Mouse (Mus musculus): ENCODE measurements around the gene Igf1r. TPM values are rescaled to one million over a fixed set of nuclear protein-coding genes. Genes with fewer than 3 reads are reported as not detected.
A peak's percentile ranks its signal among the peaks of the same experiment; 100 is the strongest.

The Igf1r gene
- polyA plus RNA-seq, 1 experiment from 2014 or later: 6.8 TPM

- peak overlapping the region; percentile 100 for H3K27ac ChIP-seq (replicated peaks)
- H3K9ac ChIP-seq (ENCODE audit: low read length): peak overlapping the region; percentile 95
- H3K36me3 ChIP-seq (ENCODE audit: control insufficient read depth, insufficient read depth, low read length): no peaks in the 10 kb centered on the region
- no peaks in the 10 kb centered on the region for H3K9me3 ChIP-seq (ENCODE audit: control insufficient read depth, low read length)
- peak; percentile 86 for DNase-seq (ENCODE audit: low spot score)
- H3K4me2 ChIP-seq (replicated peaks; ENCODE audit: low read depth): peak overlapping the region; percentile 93
- no peaks in the 10 kb centered on the region for H3K27me3 ChIP-seq (ENCODE audit: control insufficient read depth, insufficient read depth, low read length)
- TF ChIP-seq EP300 (optimal IDR thresholded peaks at IDR 0.05): no peak
- TF ChIP-seq CTCF (IDR thresholded peaks at IDR 0.05; ENCODE audit: low read depth): no peak
- no peaks in the 10 kb centered on the region; the same call in 1 of the 2 replicates for H3K4me1 ChIP-seq (replicated peaks; ENCODE audit: control insufficient read depth, insufficient read depth)
- ATAC-seq (ENCODE audit: low FRiP score, low TSS enrichment): peak; percentile 61
- 1% methylated on average over 66 of the region's 91 CpGs for WGBS
- H3K4me3 ChIP-seq (ENCODE audit: low read depth, low read length): peak overlapping the region; percentile 88
Observed at GRCm38 (mm10) chr7:67952036-67952681, 468 bp upstream of the Igf1r start.

- DNase-seq (ENCODE audit: low spot score) (peak; percentile 40), ATAC-seq (ENCODE audit: low FRiP score, low TSS enrichment) (no peak)
- Histone ChIP-seq H3K4me2 (replicated peaks; ENCODE audit: low read depth) (peak overlapping the region; percentile 93), H3K36me3 (ENCODE audit: control insufficient read depth, insufficient read depth, low read length) (no peaks in the 10 kb centered on the region), H3K27me3 (ENCODE audit: control insufficient read depth, insufficient read depth, low read length) (no peaks in the 10 kb centered on the region), H3K27ac (replicated peaks) (peak overlapping the region; percentile 100; the same call in 1 of the 2 replicates), H3K4me1 (replicated peaks; ENCODE audit: control insufficient read depth, insufficient read depth) (peaks cover 6% of the 10 kb centered on the region), H3K9me3 (ENCODE audit: control insufficient read depth, low read length) (no peaks in the 10 kb centered on the region), H3K4me3 (ENCODE audit: low read depth, low read length) (peak overlapping the region; percentile 88), H3K9ac (ENCODE audit: low read length) (peak overlapping the region; percentile 95)
- TF ChIP-seq CTCF (IDR thresholded peaks at IDR 0.05; ENCODE audit: low read depth) (no peak), EP300 (optimal IDR thresholded peaks at IDR 0.05) (no peak)
- WGBS: 1% methylated on average over 23 of the region's 23 CpGs
Observed at GRCm38 (mm10) chr7:67953764-67954242, 1.2 kb downstream of the Igf1r start.

DNA sequence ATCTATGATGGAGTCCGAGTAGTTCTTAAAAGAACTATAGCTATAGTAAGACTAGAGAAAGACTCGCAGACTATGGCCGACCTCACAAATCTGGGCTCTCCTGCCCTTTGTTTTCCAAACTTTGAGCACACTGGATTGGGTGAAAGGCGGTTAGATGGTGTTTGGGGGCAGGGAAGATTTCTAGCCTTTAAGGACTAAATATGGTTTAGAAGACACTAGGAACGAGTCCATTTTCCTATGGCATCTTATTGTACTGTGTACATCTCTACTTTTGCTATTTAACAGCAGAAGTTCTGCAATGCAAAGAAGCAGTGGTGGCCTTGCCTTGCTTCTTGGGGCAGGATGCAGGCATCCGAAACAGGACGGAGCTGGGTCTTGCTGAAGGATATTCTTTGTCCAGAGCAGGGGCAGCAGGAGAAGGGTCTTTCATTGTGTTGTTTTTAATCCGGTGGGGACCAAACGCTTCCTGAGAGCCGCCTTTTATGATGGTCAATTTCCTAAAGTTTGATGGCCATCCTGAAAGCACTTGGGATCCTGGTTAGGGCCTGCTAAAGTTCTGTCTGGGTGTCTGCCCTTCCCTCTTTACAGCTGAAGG is 2.1 kb downstream of the Igf1r start:
- DNase-seq (ENCODE audit: low spot score): no peak
- TF ChIP-seq CTCF (IDR thresholded peaks at IDR 0.05; ENCODE audit: low read depth): no peak
- no peak for TF ChIP-seq EP300 (optimal IDR thresholded peaks at IDR 0.05)
- Histone ChIP-seq H3K36me3 (ENCODE audit: control insufficient read depth, insufficient read depth, low read length) (no peaks in the 10 kb centered on the region), H3K27me3 (ENCODE audit: control insufficient read depth, insufficient read depth, low read length) (no peaks in the 10 kb centered on the region), H3K4me1 (replicated peaks; ENCODE audit: control insufficient read depth, insufficient read depth) (peaks cover 6% of the 10 kb centered on the region), H3K27ac (replicated peaks) (0 out of 2 replicates have a peak overlapping the region, but pooled peaks have one; percentile 41), H3K4me2 (replicated peaks; ENCODE audit: low read depth) (peak overlapping the region; percentile 93), H3K4me3 (ENCODE audit: low read depth, low read length) (peak overlapping the region; percentile 88), H3K9ac (ENCODE audit: low read length) (peak overlapping the region; percentile 95), H3K9me3 (ENCODE audit: control insufficient read depth, low read length) (no peaks in the 10 kb centered on the region)
- no peak for ATAC-seq (ENCODE audit: low FRiP score, low TSS enrichment)
- WGBS: 22% methylated on average over 10 of the region's 10 CpGs

DNA sequence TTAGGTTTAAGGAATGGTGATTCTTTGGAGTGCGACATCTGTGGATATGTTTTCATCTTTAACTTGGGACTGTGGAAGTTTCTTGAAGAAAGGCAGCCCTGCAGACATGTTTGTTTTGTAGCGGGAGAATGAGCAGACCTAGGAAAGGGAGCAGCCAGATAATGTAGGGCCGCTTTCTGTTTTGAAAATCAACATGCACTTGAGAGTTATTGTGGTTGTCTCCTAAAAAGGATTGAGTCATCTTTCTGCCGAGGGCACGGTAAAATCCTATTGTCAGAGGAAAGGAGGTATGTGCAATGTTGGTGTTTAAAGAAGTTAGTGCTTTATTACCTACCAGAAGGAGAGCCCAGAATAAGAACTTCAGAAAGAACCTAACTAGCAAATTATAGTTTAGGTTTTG is 2.6 kb downstream of the Igf1r start:
- ATAC-seq (ENCODE audit: low FRiP score, low TSS enrichment) (no peak), DNase-seq (ENCODE audit: low spot score) (no peak)
- Histone ChIP-seq H3K4me1 (replicated peaks; ENCODE audit: control insufficient read depth, insufficient read depth) (peaks cover 8% of the 10 kb centered on the region), H3K4me3 (ENCODE audit: low read depth, low read length) (peak overlapping the region; percentile 88), H3K27ac (replicated peaks) (no peak overlapping the region), H3K9ac (ENCODE audit: low read length) (no peak overlapping the region), H3K36me3 (ENCODE audit: control insufficient read depth, insufficient read depth, low read length) (no peaks in the 10 kb centered on the region), H3K4me2 (replicated peaks; ENCODE audit: low read depth) (peak overlapping the region; percentile 93), H3K9me3 (ENCODE audit: control insufficient read depth, low read length) (no peaks in the 10 kb centered on the region), H3K27me3 (ENCODE audit: control insufficient read depth, insufficient read depth, low read length) (no peaks in the 10 kb centered on the region)
- 22% methylated on average over 5 of the region's 5 CpGs for WGBS
- TF ChIP-seq CTCF (IDR thresholded peaks at IDR 0.05; ENCODE audit: low read depth): no peak
- no peak for TF ChIP-seq EP300 (optimal IDR thresholded peaks at IDR 0.05)

GRCm38 (mm10) chr7:67957376-67957775 is 4.7 kb downstream of the Igf1r start:
- DNase-seq (ENCODE audit: low spot score) (no peak), ATAC-seq (ENCODE audit: low FRiP score, low TSS enrichment) (no peak)
- no peak for TF ChIP-seq CTCF (IDR thresholded peaks at IDR 0.05; ENCODE audit: low read depth)
- TF ChIP-seq EP300 (optimal IDR thresholded peaks at IDR 0.05): no peak
- no peak overlapping the region for H3K4me3 ChIP-seq (ENCODE audit: low read depth, low read length)
- H3K4me1 ChIP-seq (replicated peaks; ENCODE audit: control insufficient read depth, insufficient read depth): peaks cover 8% of the 10 kb centered on the region
- H3K27ac ChIP-seq (replicated peaks): no peak overlapping the region
- H3K36me3 ChIP-seq (ENCODE audit: control insufficient read depth, insufficient read depth, low read length): no peaks in the 10 kb centered on the region
- H3K27me3 ChIP-seq (ENCODE audit: control insufficient read depth, insufficient read depth, low read length): no peaks in the 10 kb centered on the region
- 0 out of 2 replicates have a peak overlapping the region, but pooled peaks have one; percentile 5 for H3K4me2 ChIP-seq (replicated peaks; ENCODE audit: low read depth)
- no peak overlapping the region for H3K9ac ChIP-seq (ENCODE audit: low read length)
- H3K9me3 ChIP-seq (ENCODE audit: control insufficient read depth, low read length): no peaks in the 10 kb centered on the region
- 60% methylated on average over 6 of the region's 6 CpGs for WGBS

- no peak for TF ChIP-seq CTCF (IDR thresholded peaks at IDR 0.05; ENCODE audit: low read depth)
- no peak for TF ChIP-seq EP300 (optimal IDR thresholded peaks at IDR 0.05)
- Histone ChIP-seq H3K27me3 (ENCODE audit: control insufficient read depth, insufficient read depth, low read length) (no peaks in the 10 kb centered on the region), H3K36me3 (ENCODE audit: control insufficient read depth, insufficient read depth, low read length) (no peaks in the 10 kb centered on the region), H3K4me3 (ENCODE audit: low read depth, low read length) (peak overlapping the region; percentile 10; the same call in 1 of the 2 replicates), H3K4me1 (replicated peaks; ENCODE audit: control insufficient read depth, insufficient read depth) (peaks cover 8% of the 10 kb centered on the region), H3K9me3 (ENCODE audit: control insufficient read depth, low read length) (no peaks in the 10 kb centered on the region), H3K27ac (replicated peaks) (no peak overlapping the region), H3K4me2 (replicated peaks; ENCODE audit: low read depth) (peak overlapping the region; percentile 26), H3K9ac (ENCODE audit: low read length) (no peak overlapping the region)
- DNase-seq (ENCODE audit: low spot score): no peak
- no peak for ATAC-seq (ENCODE audit: low FRiP score, low TSS enrichment)
- WGBS: 35% methylated on average over 18 of the region's 18 CpGs
Observed at GRCm38 (mm10) chr7:67958045-67958444, 5.4 kb downstream of the Igf1r start.
